Mouse (Mus musculus): ENCODE results near the gene Pmm1.

GRCm38 (mm10) chr15:81941010-81941409 lies 19.7 kb downstream of the Pmm1 start:
- peak; percentile 50 for TF ChIP-seq CTCF (IDR thresholded peaks at IDR 0.05; ENCODE audit: low read depth)
- TF ChIP-seq EP300 (IDR thresholded peaks at IDR 0.05; ENCODE audit: low read depth): no peak
